Mouse (Mus musculus) liver, embryonic 14.5 days (tissue): ENCODE results near the gene AC134908.4.
"Not testable (repeated sequence)": the region's sequence is repeated elsewhere in the genome, so short reads cannot be mapped to it uniquely, and the experiment has no call there.

ENCODE experiments used
- CTCF ChIP-seq: IDR thresholded peaks from 2 replicates; pipeline ENCODE4 v1.5.1; 2016; ENCODE audit warnings: antibody characterized with exemption, low read depth, control low read depth
- EP300 ChIP-seq: IDR thresholded peaks from 2 replicates; pipeline ENCODE4 v1.6.1; 2016; ENCODE audit warnings: antibody characterized with exemption, low read depth

- TF ChIP-seq CTCF, EP300: not testable (repeated sequence)
Observed at GRCm38 (mm10) chr17:25741471-25741870, 54.0 kb downstream of the AC134908.4 start.
